Mouse (Mus musculus): ENCODE measurements around the gene Tsr3.

DNA sequence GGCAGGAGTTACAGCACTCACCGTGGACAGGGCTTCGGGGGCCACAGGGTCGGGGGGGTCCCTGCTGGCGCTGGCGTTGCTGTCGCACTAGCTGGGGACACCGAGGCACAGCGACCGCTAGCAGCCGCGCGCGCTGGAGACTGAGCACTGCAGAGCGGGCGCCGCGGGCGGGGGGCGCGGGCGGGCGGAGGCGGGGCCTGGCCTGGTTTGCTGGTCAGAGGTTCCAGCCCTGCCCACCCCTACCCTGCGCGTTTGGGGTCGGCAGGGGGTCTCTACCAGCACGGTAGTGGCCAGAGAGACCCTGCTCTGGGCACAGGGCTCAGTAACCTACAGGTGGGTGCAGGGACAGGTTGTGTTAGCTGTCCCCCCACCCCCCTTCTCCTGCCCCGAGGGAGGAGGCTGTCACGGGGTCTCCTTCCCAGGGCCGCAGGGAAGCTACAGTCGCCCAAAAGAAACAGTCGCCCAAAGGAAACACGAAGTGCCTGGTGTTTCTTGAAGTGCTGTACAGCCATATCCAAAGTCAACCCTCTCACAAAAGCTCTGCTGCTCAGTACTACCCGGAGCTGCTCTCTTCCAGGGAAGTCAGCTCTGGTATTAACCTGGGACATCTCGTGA is 16.3 kb downstream of the Tsr3 start, which contains the start of gene Baiap3:
- no peak for TF ChIP-seq POLR2A (IDR thresholded peaks at IDR 0.05; ENCODE audit: insufficient read depth, low read length)
- TF ChIP-seq CTCF (IDR thresholded peaks at IDR 0.05; ENCODE audit: low read depth, low read length), result no peak
